Mouse (Mus musculus) left cerebral cortex, postnatal 14 days (tissue): ENCODE measurements at regions not wholly inside any gene's neighbourhood (a gene's known extent, or its start where the extent isn't known, plus 50 kb on each side); places are given as distances from the start of the nearest gene placed in this dataset.

Experiments used
- DNase-seq, 2 experiments: peaks; one replicate each; pipeline ENCODE4 v3.0.0; 2021 to 2022; ENCODE audit warnings: low spot score in 2 of 2, mixed read lengths in 1 of 2
- intact Hi-C: fragments of 180-260 bp; cut with DNase I; formaldehyde crosslinking; loops from one replicate; pipeline ENCODE4 v1.15.1; 2025

DNA sequence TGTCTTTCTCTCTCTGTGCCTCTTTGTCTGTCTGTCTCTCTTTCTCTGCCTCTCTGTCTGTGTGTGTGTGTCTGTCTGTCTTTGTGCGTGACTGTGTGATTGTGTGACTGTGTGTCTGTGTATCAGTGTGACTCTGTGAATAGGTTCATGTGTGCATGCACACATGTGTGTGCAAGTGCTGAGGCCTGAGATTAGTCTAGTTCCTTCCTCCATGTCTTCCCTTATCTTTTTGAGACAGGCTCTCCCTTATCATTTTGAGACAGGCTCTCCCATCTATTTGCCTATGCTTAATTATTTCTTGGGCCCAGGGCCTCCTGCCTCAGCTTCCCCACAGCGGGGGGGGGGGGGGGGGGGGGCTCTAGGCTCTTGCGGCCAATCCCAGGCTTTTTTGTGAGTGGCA is 212.8 kb upstream of the Ttc29 start:
- no peak for DNase-seq
- intact Hi-C loops, result loop anchor here (10.0 kb wide), 1 partner anchor 586 kb away; no protein-coding TSS in a partner anchor

DNA sequence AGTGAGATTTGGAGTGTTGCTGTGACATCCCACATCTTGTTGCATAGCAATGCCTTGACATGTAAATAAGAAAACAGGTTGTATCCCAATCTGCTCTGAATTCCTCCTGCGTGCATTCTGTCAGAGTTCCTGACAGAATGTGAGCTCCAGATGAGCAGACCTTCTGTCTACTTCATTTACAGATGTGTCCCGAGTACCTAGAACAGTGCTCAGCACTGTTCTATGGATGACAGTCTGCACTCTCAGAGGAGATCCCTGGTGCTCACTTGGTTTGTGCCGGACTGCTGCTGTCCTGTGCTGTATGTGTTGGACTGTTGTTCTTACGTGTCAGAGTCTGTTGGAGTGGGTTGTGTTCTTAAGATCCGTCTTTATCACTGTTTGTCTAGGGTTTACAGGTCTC is 211.4 kb upstream of the Ttc29 start:
- peak; percentile 4 to 18 for DNase-seq
- intact Hi-C loops, result loop anchor here (10.0 kb wide), 1 partner anchor 587 kb away; no protein-coding TSS in a partner anchor

- DNase-seq, result peak; percentile 37 to 48
- intact Hi-C loops, result loop anchor here (10.0 kb wide), 1 partner anchor 587 kb away; no protein-coding TSS in a partner anchor
These were observed 211.0 kb upstream of the Ttc29 start for GRCm38 (mm10) chr8:78002071-78002470.

DNA sequence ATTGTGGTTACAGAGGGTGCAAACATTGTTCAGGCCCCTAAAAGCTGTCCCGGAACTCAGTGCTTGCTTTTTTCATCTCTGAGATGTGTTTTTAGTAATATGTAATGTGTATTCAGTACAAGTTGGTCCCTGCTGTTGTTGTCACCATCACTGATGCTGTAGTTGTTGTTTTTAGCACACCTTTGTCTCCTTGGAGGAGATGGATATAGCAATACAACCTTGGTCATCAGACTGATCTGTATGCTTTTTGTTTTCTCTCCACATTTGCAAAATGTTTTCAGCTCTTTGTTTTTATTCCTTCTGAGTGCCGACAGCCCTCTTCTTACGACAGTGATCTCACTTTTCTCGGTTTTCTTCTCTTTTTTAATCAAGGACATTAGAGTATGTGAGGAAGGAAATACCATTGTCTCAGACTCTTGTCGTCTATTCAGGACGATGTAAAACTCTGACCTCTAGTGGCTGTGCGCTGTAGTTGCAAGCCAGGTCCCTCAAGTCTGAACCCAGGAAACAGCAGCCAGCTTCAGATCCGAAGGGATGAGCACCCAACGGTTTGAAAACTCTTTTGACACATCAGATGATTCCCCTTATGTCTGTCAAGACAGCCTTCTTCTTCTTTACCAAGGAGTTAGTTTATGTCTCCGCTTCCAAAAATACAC is 209.1 kb upstream of the Ttc29 start:
- intact Hi-C loops, result loop anchor here (1.0 to 10.0 kb wide), 2 partner anchors 374 to 589 kb away; no protein-coding TSS in a partner anchor

DNA sequence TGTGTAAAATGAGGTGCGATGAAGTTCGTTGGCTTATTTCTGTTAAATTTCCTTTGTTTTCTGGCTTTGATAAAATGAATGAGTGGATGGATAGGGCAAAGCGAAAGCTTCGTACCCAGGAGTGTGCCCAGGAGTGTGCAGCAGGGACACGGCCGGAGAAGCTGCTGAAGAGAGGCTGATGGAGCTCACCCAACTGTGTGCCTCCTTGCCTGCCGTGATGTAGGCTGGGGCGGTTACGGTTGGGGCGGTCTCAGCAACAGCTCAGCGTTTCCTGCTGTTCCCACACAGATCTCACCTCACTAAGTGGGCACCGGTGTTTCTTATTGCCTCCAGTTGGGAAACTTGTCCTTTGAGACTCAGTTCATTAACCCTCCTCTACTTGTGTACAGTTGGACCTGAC is 208.2 kb upstream of the Ttc29 start:
- no peak for DNase-seq
- intact Hi-C loops, result loop anchor here (1.0 to 10.0 kb wide), 2 partner anchors 375 to 590 kb away; no protein-coding TSS in a partner anchor

More for the DNA sequence above, 209.1 kb upstream of the Ttc29 start:
- peak; percentile 72 to 82 for DNase-seq

DNA sequence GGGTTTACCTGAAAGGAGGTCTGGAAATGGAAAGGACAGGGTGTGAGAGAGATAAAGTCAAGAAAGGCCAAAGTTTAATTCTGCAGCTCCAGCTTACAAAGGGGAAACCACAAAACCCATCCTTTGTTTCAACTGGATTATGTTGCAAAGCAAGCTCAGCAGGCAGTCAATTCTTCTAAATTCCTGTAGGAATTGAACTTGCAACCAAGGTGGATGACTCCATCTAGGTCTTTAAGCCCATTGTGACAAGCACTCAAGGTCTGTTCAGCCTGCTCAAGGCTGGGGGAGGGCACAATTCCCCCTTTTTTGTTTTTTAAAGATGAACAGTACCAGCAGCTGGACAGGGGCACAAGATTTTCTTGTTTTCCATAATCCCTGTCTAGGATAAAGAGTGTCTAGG is 200.0 kb upstream of the Ttc29 start:
- DNase-seq, result no peak
- intact Hi-C loops, result no loop called here

DNA sequence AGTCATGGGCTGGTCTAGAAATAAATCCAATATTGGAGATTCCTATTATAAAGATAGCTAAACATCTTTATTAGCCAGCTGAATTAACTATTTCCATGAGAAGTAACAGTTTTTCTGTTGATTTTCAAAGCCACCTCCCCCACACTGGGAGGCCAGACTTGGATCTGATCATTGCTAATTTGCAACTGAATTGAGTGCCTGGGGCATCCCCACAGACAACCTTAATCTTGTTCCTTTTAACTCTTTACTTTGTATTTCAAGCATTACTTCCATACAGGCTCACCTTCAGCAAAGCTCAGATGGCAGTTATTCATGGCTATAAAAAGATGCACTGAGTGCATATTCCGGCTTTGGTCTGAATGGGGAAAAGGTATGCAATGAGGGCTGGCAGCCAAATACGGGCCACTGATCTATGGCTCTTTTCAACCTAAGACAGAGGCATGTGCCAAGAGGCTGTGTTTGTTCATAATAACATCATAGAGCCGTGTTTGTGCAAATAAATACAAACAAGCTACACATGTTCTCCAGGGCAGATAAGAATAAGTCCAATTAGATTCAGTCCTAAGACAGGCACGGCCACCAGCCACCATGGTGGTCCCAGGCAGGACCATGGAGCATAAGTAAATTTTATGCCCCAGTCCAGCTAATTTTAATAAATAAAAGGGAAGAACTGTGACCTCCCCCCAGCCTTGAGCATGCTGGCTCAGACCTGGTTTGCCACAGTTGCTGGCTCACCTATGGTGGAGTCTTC is 194.5 kb upstream of the Ttc29 start:
- intact Hi-C loops, result no loop called here
- DNase-seq, result no peak

DNA sequence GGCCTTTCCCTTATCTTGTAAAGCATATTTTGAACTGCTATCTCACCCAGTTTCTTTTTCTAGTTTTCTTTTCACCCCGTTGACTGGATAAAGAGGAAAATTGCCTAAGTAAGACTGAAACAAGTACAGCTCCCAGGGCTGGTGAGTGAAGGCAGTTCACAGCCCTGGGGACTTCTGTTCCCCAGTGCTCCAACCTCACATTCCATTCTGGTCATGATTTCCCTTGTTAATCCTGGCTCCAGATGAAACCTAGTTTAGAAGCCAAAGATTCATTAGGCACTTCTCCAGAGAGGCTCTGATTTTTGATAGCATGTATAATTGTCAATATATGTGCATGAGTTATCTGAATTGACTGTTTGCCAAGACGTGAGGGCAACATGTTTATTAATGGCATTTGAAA is 191.6 kb upstream of the Ttc29 start:
- intact Hi-C loops, result no loop called here
- DNase-seq, result no peak

GRCm38 (mm10) chr8:78022986-78023385 is 190.1 kb upstream of the Ttc29 start:
- intact Hi-C loops, result no loop called here
- no peak for DNase-seq

GRCm38 (mm10) chr8:78023467-78023866 is 189.6 kb upstream of the Ttc29 start:
- no peak for DNase-seq
- intact Hi-C loops, result no loop called here

DNA sequence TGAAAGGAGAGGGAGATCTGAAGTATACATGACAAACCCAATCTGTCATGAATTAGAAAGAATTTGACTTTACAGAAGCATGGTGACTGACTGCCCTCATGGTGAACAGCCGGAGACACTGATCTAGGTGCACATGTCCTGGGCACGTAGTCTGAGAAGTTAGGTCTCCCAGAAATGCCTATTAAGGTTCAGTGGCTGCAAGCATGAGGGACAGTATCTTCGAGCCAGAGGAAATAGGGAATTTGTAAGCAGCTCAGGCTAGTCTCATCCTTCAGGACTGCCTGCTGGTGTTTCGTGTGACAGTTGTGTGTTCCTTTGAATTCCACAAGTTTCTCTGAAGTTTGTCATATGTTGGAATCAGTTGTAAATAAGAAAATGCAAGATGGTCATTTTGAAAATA is 189.2 kb upstream of the Ttc29 start:
- intact Hi-C loops, result no loop called here
- DNase-seq, result no peak

- intact Hi-C loops, result no loop called here
- no peak for DNase-seq
These were observed 188.1 kb upstream of the Ttc29 start for GRCm38 (mm10) chr8:78024964-78025363.

DNA sequence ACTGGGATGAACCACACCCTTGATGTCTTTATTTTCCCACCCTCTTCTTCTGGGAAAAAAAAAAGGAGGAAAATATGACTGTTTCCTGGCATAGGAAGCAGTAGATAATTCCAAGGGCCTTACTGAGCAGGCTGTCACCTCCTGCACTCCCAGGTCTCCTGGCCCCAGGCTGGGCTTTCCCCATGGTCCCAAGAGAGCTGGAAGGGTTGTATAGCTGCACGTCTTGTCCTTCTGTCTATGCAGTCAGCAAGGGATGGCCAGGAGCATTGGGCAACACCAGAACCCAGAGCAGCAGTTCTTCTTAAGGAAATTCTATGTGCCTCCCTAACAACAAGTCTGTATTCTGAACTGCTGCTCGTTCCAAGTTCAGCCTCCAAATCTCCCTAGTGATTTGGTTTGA is 185.7 kb upstream of the Ttc29 start:
- DNase-seq, result no peak
- intact Hi-C loops, result no loop called here

- no peak for DNase-seq
- intact Hi-C loops, result no loop called here
These were observed 184.2 kb upstream of the Ttc29 start for GRCm38 (mm10) chr8:78028928-78029327.

DNA sequence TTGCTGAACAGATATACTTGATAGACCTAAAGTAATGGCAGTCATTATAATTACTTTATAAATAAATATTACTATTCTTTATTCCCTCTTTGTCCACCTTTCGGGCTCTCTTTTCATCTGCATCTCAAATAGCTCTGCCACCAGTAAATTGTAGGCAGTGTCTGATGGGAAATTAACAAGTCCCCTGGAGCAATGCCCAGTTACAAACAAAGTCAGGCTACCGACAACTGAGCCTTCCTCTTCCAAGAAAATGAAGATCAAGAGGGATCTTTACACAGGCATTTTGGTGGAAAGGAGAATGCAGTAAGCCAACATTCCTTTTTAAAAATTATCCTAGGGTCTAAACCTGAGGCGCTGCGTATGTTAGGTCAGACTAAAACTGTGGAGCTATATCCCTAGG is 181.3 kb upstream of the Ttc29 start:
- intact Hi-C loops, result no loop called here
- DNase-seq, result no peak

DNA sequence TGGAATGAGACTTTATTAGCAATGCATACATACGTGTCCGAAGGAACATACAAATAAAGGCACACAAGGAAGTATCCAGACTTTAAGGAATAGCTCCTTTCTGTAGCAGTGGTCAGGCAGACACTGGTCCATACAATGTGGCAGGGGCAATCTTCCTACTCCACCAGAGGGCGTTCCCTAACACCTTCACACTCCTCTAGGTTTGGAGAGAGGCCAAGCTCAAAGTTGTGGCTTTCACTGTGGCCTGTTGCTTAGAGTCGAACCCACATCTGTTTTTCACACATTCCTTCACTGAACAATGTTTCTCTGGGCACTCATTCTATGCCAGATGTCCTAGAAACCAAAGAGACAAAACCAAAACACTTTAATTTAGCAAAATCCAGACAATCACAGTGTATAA is 178.4 kb upstream of the Ttc29 start:
- DNase-seq, result no peak
- intact Hi-C loops, result no loop called here

GRCm38 (mm10) chr8:78037218-78037617 is 175.9 kb upstream of the Ttc29 start:
- intact Hi-C loops, result no loop called here
- peak in 1 of 2 experiments; percentile 13 for DNase-seq

DNA sequence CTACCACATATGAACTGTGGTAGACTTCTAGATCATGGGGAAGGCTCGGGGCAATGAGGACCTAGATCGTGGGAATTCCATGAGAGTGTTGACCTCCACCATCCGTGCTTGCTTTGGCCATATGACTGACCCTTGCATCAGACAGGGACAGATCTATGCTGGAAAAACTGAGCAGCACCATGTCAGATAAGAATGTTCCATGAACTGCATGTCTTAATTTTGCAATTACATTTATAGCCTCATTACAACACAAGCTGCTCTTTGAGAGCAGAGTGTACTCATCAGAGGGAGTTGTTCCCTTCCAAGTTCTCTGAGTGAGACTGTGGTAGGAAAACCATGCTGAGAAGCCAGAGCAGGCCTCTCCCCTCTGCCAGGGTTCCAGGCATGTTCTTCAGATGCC is 166.4 kb upstream of the Ttc29 start:
- peak in 1 of 2 experiments; percentile 19 for DNase-seq
- intact Hi-C loops, result no loop called here

DNA sequence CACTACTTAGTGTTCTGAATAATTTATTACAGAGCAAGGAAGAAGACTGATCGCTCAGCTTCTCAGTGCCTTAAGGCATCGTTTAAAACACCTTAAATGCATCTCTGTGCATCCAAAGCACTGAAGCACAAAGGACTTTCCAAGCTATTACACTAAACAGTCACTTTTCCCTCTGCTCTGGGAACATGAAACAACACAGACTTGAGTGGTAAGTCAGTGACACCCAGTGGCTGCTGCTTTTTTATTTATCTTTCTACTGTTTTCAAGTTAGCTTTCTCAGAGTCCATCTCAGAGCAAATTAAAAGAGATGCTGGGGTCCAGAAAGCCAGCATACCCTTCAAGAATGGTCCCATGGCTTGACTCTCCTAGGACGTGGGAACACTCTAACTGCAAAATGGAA is 162.3 kb upstream of the Ttc29 start:
- DNase-seq, result no peak
- intact Hi-C loops, result loop anchor here (5.0 kb wide), 1 partner anchor 418 kb away; no protein-coding TSS in a partner anchor

- DNase-seq, result no peak
- intact Hi-C loops, result loop anchor here (5.0 kb wide), 1 partner anchor 422 kb away; no protein-coding TSS in a partner anchor
These were observed 158.7 kb upstream of the Ttc29 start for GRCm38 (mm10) chr8:78054435-78054834.

GRCm38 (mm10) chr8:78054920-78055319 is 158.2 kb upstream of the Ttc29 start:
- DNase-seq, result no peak
- intact Hi-C loops, result loop anchor here (5.0 kb wide), 1 partner anchor 423 kb away; no protein-coding TSS in a partner anchor
